Mouse (Mus musculus) gastrocnemius, adult 2 months (tissue): ENCODE data around the gene Akr1c14. TPM values are rescaled to one million over a fixed set of nuclear protein-coding genes. Genes with fewer than 3 reads are reported as not detected.

Experiments used
- DNase-seq: peaks from one replicate; pipeline ENCODE4 v3.0.0; 2022
- H3K27ac ChIP-seq: fragments of 200-600 bp; 2 replicates; pipeline ENCODE4 v1.8.1; 2022; ENCODE audit warnings: mild to moderate bottlenecking
- H3K4me3 ChIP-seq: fragments of 200-600 bp; 2 replicates; pipeline ENCODE4 v1.8.1; 2022; ENCODE audit warnings: mild to moderate bottlenecking, moderate library complexity
- CTCF ChIP-seq: fragments of 200-600 bp; IDR thresholded peaks from 2 replicates; pipeline ENCODE4 v1.8.1; 2022; ENCODE audit warnings: antibody characterized with exemption, mild to moderate bottlenecking, moderate library complexity
- intact Hi-C: fragments of 180-260 bp; cut with DNase I; formaldehyde crosslinking; loops from one replicate; pipeline ENCODE4 v1.15.1; 2025
- total RNA-seq, 2 experiments: library from RNA; stranded (reverse); gene quantifications; 2 replicates each; pipeline ENCODE4 v1.2.3; 2021

Akr1c14 gene
- total RNA-seq, 2 experiments from 2014 or later, result 1.3 to 2.1 TPM

GRCm38 (mm10) chr13:4131317-4131716 is 82.5 kb downstream of the Akr1c14 start:
- Histone ChIP-seq H3K27ac (no peak overlapping the region), H3K4me3 (no peak overlapping the region)
- TF ChIP-seq CTCF, result no peak
- intact Hi-C loops, result no loop called here
- no peak for DNase-seq

- intact Hi-C loops, result no loop called here
- Histone ChIP-seq H3K27ac (no peak overlapping the region), H3K4me3 (no peak overlapping the region)
- no peak for DNase-seq
- TF ChIP-seq CTCF, result no peak
Measured at GRCm38 (mm10) chr13:4131721-4132120, 82.9 kb downstream of the Akr1c14 start.

- H3K4me3 ChIP-seq, result no peak overlapping the region
- no peak overlapping the region for H3K27ac ChIP-seq
- no peak for DNase-seq
- peak; percentile 26; the same call in 1 of the 2 replicates for TF ChIP-seq CTCF
- intact Hi-C loops, result no loop called here
Measured at GRCm38 (mm10) chr13:4133070-4133469, 84.3 kb downstream of the Akr1c14 start.

Other genes starting within 250 kb of the Akr1c14 start
- not detected for gene Calml3, start 244.7 kb upstream of the Akr1c14 start, total RNA-seq
- not detected for gene Calm4, start 211.3 kb upstream of the Akr1c14 start, total RNA-seq
- not detected for gene Calm5, start 194.8 kb upstream of the Akr1c14 start, total RNA-seq
- gene Net1, start 130.8 kb upstream of the Akr1c14 start, total RNA-seq, result 10 to 100 TPM; 41.2 to 54.4 TPM
- not detected for gene Tubal3, start 130.7 kb upstream of the Akr1c14 start, total RNA-seq
- not detected for gene Ucn3, start 103.7 kb upstream of the Akr1c14 start, total RNA-seq
- gene Akr1c18, start 101.6 kb downstream of the Akr1c14 start, total RNA-seq, result under 1 TPM in 1 of 2 experiments, not detected in 1; 0.31 TPM
- gene Akr1c13, start 142.1 kb downstream of the Akr1c14 start, total RNA-seq, result under 1 TPM in 1 of 2 experiments, not detected in 1; 0.20 TPM
- gene Akr1c19, start 179.7 kb downstream of the Akr1c14 start, total RNA-seq, result under 1 TPM in 1 of 2 experiments, not detected in 1; 0.33 TPM
- not detected for gene Akr1c12, start 230.4 kb downstream of the Akr1c14 start, total RNA-seq